Mouse (Mus musculus) forebrain, embryonic 12.5 days (tissue): Measurements from ENCODE around the gene Tex22. TPM values are rescaled to one million over a fixed set of nuclear protein-coding genes. Genes with fewer than 3 reads are reported as not detected.

ENCODE experiments used
- ATAC-seq: fragments of 200-750 bp; cut with Nextera tagmentation; 2 replicates; pipeline ENCODE4 v1.8.0; 2017; ENCODE audit warnings: moderate TSS enrichment; ENCODE audit not compliant: low FRiP score
- H3K27ac ChIP-seq: fragments of 300-500 bp; sonication (generic); 2 replicates; pipeline ENCODE4 v1.5.1; 2016; ENCODE audit warnings: mild to moderate bottlenecking
- H3K27me3 ChIP-seq: fragments of 300-500 bp; sonication (generic); 2 replicates; pipeline ENCODE4 v1.6.1; 2016; ENCODE audit warnings: mild to moderate bottlenecking
- H3K36me3 ChIP-seq: fragments of 300-500 bp; sonication (generic); replicated peaks from 2 replicates; pipeline ENCODE4 v1.6.1; 2016; ENCODE audit warnings: mild to moderate bottlenecking
- H3K4me1 ChIP-seq: fragments of 300-500 bp; sonication (generic); 2 replicates; pipeline ENCODE4 v1.6.1; 2016
- H3K4me2 ChIP-seq: fragments of 300-500 bp; sonication (generic); 2 replicates; pipeline ENCODE4 v1.6.1; 2016; ENCODE audit warnings: mild to moderate bottlenecking, moderate library complexity
- H3K4me3 ChIP-seq: fragments of 300-500 bp; sonication (generic); replicated peaks from 2 replicates; pipeline ENCODE4 v1.5.1; 2016; ENCODE audit warnings: mild to moderate bottlenecking
- H3K9ac ChIP-seq: fragments of 300-500 bp; sonication (generic); 2 replicates; pipeline ENCODE4 v1.6.1; 2016; ENCODE audit warnings: mild to moderate bottlenecking
- H3K9me3 ChIP-seq: fragments of 300-500 bp; sonication (generic); 2 replicates; pipeline ENCODE4 v1.6.1; 2016
- WGBS: fragments of 180-500 bp; shearing (Covaris S2); methylation state at CpG from one replicate; pipeline ENCODE4 v1.1.7; 2016; 5-methylcytosine and 5-hydroxymethylcytosine counted together
- polyA plus RNA-seq: library from polyadenylated mRNA; unstranded; fragments of >200 nt; fragmentation: Nextera tagmentation; extraction: Ambion mirVana; gene quantifications from 2 replicates; pipeline ENCODE4 v1.2.1, GENCODE M21; 2016

Gene Tex22
- polyA plus RNA-seq, 1 experiment from 2014 or later: not detected

DNA sequence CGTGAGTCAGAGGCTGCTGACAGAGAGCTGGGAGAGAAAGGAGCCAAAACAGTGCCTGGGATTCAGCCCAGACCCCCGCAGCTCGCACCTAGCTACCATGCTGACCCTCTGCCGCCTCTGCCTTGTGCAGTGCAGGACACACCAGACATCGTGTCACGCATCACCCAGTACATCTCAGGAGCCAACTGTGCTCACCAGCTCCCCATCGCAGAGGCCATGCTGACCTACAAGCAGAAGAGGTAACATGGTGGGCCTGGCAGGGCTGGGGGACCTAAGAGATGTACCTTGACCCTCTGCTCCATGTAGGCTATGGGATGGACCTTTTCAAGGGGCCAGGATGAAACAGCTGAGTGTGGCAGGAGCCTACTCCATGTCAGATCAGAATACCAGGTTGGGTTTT is 10.6 kb upstream of the Tex22 start:
- no peak overlapping the region for H3K27ac ChIP-seq
- no peak overlapping the region for H3K9ac ChIP-seq
- H3K4me3 ChIP-seq: no peak overlapping the region
- 94% methylated on average over 7 of the region's 7 CpGs for WGBS
- peaks cover 83% of the 10 kb centered on the region for H3K36me3 ChIP-seq
- no peaks in the 10 kb centered on the region for H3K27me3 ChIP-seq
- H3K4me1 ChIP-seq: no peaks in the 10 kb centered on the region
- no peak overlapping the region for H3K4me2 ChIP-seq
- no peaks in the 10 kb centered on the region for H3K9me3 ChIP-seq
- ATAC-seq: no peak

DNA sequence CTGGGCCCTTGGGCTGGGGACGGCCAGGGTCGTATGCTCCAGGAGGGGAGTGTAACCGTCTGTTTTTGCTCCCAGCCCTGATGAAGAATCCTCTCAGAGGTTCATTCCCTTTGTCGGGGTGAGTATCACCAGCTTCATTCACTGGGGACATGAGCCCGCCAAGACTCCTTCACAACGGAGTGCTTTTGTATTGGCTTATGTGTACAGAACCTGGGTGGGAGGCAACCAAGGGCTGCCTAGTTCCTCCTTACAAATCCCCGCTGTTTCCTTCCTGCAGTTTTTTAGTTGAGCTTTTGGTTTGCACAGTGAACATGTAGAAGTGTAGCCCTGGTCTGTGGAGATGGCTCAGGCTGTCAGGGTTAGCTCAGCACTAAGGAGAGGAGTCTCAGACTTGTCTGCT is 6.3 kb upstream of the Tex22 start:
- 85% methylated on average over 7 of the region's 7 CpGs for WGBS
- H3K9ac ChIP-seq: no peak overlapping the region
- no peaks in the 10 kb centered on the region for H3K9me3 ChIP-seq
- no peak for ATAC-seq
- H3K4me3 ChIP-seq: no peak overlapping the region
- peaks cover 77% of the 10 kb centered on the region for H3K36me3 ChIP-seq
- H3K27me3 ChIP-seq: no peaks in the 10 kb centered on the region
- H3K4me1 ChIP-seq: no peaks in the 10 kb centered on the region
- H3K4me2 ChIP-seq: no peak overlapping the region
- H3K27ac ChIP-seq: no peak overlapping the region

DNA sequence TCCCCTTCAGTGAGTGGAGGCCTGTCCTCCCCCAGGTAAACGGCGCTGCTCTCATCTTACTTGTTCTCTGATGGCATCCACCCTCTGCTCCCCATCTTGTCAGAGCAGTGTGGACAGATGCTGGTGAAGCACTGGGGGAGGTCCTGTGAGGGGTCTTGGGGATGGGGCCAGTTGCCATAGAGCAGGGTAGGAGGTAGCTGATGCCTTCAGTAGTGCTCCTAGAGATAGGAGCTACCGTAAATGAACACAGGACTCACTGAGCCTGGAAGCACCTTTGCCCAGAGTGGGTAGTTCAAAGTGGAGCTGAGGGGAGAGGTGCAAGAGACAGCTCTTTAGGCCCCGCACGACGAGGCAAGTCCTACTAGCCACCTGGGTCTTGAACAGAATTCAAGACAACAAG is 4.9 kb upstream of the Tex22 start:
- Histone ChIP-seq H3K27me3 (no peaks in the 10 kb centered on the region), H3K4me2 (no peak overlapping the region), H3K9ac (no peak overlapping the region), H3K36me3 (peaks cover 64% of the 10 kb centered on the region), H3K4me3 (no peak overlapping the region), H3K9me3 (no peaks in the 10 kb centered on the region), H3K27ac (no peak overlapping the region), H3K4me1 (peaks cover 10% of the 10 kb centered on the region)
- ATAC-seq: no peak
- 92% methylated on average over 6 of the region's 6 CpGs for WGBS

DNA sequence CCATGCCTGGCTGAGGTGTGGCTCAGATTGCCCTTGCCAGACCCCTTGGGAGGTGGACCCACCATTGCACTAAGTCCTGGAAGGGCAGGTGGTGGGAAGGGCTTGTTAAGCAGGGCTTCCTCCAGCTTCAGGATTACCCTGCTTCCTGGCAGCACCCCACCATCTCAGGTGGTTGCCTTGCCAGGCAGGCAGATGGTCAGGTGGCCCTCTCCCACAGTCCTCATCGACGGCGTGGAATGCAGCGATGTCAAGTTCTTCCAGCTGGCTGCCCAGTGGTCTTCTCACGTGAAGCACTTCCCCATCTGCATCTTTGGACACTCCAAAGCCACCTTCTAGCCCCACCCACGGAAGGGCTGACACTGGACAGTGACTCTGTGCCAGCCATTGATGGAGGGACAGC is 3.0 kb upstream of the Tex22 start:
- Histone ChIP-seq H3K9me3 (no peaks in the 10 kb centered on the region), H3K4me3 (no peak overlapping the region), H3K27me3 (no peaks in the 10 kb centered on the region), H3K9ac (no peak overlapping the region), H3K27ac (no peak overlapping the region), H3K36me3 (peaks cover 50% of the 10 kb centered on the region), H3K4me1 (peaks cover 21% of the 10 kb centered on the region), H3K4me2 (no peak overlapping the region)
- ATAC-seq: no peak
- 94% methylated on average over 6 of the region's 6 CpGs for WGBS

DNA sequence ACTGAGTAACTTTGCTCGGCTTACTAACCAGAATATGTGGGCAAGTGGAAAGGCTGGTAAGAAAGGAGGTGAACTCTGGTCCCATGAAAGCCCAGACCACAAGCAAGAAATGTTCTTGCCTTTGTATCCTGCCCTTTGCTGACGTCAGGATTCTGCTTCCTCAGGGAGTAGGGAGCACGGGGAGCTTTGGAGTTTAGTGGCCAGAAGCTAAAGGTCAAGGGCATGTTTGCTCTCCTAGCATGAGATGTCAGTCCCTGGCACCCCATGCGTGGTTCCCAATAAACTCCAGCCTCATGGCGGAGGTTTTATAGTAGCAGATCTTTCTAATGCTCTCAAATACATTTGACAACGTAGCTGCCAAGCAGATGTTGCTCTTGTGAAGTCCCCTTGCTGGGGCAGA is 2.5 kb upstream of the Tex22 start:
- peaks cover 50% of the 10 kb centered on the region for H3K36me3 ChIP-seq
- peaks cover 21% of the 10 kb centered on the region for H3K4me1 ChIP-seq
- H3K4me2 ChIP-seq: no peak overlapping the region
- no peak for ATAC-seq
- WGBS: 82% methylated on average over 6 of the region's 6 CpGs
- H3K9me3 ChIP-seq: no peaks in the 10 kb centered on the region
- H3K27me3 ChIP-seq: no peaks in the 10 kb centered on the region
- no peak overlapping the region for H3K4me3 ChIP-seq
- no peak overlapping the region for H3K27ac ChIP-seq
- H3K9ac ChIP-seq: 0 out of 2 replicates have a peak overlapping the region, but pooled peaks have one; percentile 12

DNA sequence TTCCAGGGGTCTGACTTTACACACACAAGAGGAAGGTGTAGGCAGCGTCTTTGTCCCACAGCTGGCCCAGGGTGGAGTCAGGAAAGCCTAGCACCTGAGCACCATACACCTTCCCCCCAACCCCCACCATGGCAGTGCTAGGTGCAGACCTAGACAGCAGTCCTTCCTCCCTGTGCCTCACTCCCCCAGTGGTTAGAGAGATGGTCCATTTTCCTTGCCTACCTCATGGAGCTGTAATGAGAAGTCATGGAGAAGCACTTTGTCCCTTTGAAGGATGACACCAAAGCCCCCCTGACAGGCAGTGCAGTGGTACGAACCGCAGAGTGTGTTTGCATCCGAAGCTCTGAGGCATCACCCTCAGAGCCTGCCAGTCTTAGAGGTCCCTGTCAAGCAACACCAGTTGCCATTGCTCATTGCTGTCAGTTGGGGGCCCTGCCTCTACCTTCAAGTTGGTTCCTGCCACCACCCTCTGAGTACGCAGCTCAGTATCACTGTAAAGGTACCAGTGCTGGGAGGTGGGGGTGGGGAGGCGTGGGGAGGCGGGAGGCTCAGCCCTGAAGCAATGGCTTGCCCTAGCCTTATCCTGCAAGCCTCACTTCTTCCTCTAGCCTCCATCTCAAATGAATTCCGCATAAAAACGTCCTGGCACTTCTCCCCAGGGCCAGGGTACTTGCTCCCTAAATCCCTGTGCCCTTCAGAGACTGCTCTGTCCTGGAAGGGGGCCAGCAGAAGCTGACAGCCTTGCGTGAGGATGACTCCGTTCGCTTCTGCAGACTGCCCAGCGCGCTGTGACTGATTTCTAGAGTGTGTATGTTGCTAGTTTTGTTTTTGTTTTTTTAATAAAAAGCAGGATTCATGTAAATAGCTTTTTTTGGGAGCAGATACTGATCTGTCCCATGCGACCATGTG is 628 bp upstream of the Tex22 start:
- no peaks in the 10 kb centered on the region for H3K9me3 ChIP-seq
- peak overlapping the region; percentile 93 for H3K27ac ChIP-seq
- H3K36me3 ChIP-seq: peaks cover 36% of the 10 kb centered on the region
- peaks cover 21% of the 10 kb centered on the region for H3K4me1 ChIP-seq
- WGBS: 12% methylated on average over 15 of the region's 15 CpGs
- no peaks in the 10 kb centered on the region for H3K27me3 ChIP-seq
- peak; percentile 45 for ATAC-seq
- H3K9ac ChIP-seq: peak overlapping the region; percentile 69
- H3K4me3 ChIP-seq: peak overlapping the region; percentile 49
- H3K4me2 ChIP-seq: peak overlapping the region; percentile 92

DNA sequence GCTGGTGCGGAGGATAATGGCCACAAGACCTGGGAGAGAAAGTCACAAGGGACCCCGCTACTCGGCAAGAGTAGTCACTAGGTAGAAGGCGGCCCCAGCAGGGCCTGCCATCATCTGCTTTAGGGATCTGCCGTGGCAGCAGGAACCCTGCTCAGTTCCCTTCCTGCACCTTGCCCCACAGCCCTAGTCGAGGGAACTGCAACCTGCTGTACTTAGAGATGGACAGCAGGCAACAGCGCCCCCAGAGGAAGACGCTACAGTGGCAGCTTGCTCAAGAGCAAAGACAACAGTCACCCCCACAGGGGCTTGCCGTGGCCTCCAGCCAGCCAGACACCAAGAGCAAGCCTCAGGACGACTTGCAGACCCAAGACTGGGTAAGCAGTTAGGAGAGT is 757 bp downstream of the Tex22 start:
- Histone ChIP-seq H3K9me3 (no peaks in the 10 kb centered on the region), H3K9ac (peak overlapping the region; percentile 69), H3K36me3 (peaks cover 22% of the 10 kb centered on the region), H3K27ac (peak overlapping the region; percentile 93), H3K4me2 (peak overlapping the region; percentile 92), H3K27me3 (no peaks in the 10 kb centered on the region), H3K4me3 (peak overlapping the region; percentile 49), H3K4me1 (peaks cover 21% of the 10 kb centered on the region)
- 5% methylated on average over 10 of the region's 10 CpGs for WGBS
- ATAC-seq: peak; percentile 77

DNA sequence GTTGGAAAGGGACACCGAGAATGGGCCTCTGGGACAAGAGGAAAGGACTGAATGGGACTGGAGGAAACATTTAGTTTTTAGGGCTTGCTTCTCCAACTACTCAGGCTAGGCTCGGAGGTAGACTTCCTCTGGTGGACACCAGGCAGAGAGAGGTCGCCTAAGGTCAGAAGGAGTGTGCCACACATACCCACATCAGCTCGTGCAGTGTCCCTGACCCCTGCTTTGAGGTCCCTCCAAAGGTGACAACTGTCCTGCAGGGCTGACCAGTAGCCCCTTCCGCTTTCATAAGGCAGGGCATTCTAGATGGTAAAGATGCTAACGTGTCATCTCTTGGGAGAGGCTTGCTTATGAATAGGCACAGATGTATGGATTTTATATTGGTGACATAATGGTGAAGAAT is 1.2 kb downstream of the Tex22 start:
- Histone ChIP-seq H3K27me3 (no peaks in the 10 kb centered on the region), H3K4me2 (peak overlapping the region; percentile 92), H3K4me3 (0 out of 2 replicates have a peak overlapping the region, but pooled peaks have one; percentile 49), H3K27ac (no peak overlapping the region), H3K4me1 (peaks cover 21% of the 10 kb centered on the region), H3K9me3 (no peaks in the 10 kb centered on the region), H3K9ac (no peak overlapping the region), H3K36me3 (peaks cover 17% of the 10 kb centered on the region)
- no peak for ATAC-seq
- WGBS: 69% methylated on average over 6 of the region's 6 CpGs

DNA sequence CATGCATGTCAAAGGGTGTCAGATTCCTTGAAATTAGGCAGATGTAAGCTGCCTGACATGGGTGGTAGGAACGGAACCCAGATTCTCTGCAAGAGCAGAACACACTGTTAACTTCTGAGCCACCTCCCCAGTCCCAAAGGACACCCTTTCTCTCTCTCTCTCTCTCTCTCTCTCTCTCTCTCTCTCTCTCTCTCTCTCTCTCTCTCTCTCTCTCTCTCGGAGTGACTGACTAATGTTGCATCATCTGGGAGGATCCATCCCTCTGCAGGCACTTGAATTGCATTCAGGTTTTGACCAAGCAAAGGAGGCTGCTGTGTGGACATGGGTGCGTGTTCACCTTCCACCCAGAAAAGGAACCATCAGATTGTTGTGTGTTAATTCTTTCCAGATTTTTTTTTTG is 13.0 kb downstream of the Tex22 start:
- Histone ChIP-seq H3K4me3 (no peak overlapping the region), H3K36me3 (no peaks in the 10 kb centered on the region), H3K9ac (no peak overlapping the region), H3K4me2 (no peak overlapping the region), H3K4me1 (no peaks in the 10 kb centered on the region), H3K27me3 (no peaks in the 10 kb centered on the region), H3K9me3 (no peaks in the 10 kb centered on the region), H3K27ac (no peak overlapping the region)
- 66% methylated on average over 3 of the region's 3 CpGs for WGBS
- ATAC-seq: no peak

DNA sequence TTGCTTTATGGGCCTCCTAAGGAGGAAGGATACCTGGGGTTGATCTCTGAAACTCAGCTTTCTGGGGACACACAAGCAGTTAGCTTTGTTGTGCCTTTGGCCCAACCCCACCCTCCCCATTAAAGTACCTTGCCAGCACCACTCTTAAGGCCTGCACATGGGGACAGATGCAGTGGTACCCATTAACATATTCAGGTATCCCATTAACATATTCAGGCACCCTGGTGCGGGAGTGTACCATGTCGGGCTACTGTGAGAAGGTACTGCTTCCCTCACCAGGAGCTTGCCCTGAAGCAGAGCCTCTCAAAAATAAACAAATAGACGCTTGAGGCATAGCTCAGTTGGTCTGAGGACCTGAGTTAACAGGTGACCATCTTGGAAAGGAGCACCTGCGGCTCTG is 13.7 kb downstream of the Tex22 start:
- H3K36me3 ChIP-seq: no peaks in the 10 kb centered on the region
- H3K9ac ChIP-seq: no peak overlapping the region
- H3K4me3 ChIP-seq: no peak overlapping the region
- no peak for ATAC-seq
- no peaks in the 10 kb centered on the region for H3K9me3 ChIP-seq
- no peaks in the 10 kb centered on the region for H3K4me1 ChIP-seq
- 47% methylated on average over 4 of the region's 4 CpGs for WGBS
- no peak overlapping the region for H3K27ac ChIP-seq
- H3K4me2 ChIP-seq: no peak overlapping the region
- no peaks in the 10 kb centered on the region for H3K27me3 ChIP-seq

DNA sequence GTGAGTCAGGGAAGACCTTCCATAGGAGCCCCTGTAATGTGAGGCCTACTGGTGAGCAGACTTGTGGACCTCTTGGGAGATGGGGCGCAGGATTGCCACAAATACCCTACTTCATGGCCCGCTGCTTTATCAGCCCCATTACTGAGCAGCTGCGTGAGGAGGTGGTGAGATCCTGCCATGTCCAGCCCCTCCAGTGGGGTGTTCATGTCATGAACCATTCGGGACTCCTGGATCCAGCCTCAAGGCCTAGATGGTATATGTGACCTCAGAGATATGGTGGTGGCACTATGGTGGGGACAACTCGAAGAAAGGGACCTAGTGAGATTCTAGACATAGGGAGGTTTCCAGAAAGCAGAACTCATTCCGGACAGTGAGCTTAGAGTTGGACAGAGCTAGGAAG is 14.8 kb downstream of the Tex22 start:
- Histone ChIP-seq H3K4me3 (no peak overlapping the region), H3K9ac (no peak overlapping the region), H3K27ac (no peak overlapping the region), H3K36me3 (no peaks in the 10 kb centered on the region), H3K4me1 (no peaks in the 10 kb centered on the region), H3K27me3 (no peaks in the 10 kb centered on the region), H3K9me3 (no peaks in the 10 kb centered on the region), H3K4me2 (no peak overlapping the region)
- no peak for ATAC-seq
- 86% methylated on average over 6 of the region's 6 CpGs for WGBS

DNA sequence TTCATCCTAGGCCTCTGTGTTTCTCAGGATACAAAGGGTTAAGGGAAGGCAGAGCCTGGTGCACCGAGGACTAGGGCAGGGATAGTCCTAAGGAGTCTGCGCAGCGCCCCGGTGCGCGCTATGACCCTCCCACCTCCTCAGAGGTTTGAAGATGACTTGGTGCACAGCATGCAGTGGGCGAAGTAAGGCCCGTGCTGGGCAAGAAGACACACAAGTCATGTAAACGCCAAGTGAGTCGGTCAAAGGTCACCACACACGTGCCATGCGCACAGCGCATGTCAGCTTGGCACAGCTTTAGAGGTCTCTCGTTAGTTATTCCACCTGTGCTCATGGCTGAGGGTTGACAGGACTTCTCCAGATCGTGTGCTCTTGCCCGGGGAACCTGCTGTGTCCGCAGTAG is 15.8 kb downstream of the Tex22 start:
- Histone ChIP-seq H3K27ac (no peak overlapping the region), H3K4me2 (no peak overlapping the region), H3K9ac (no peak overlapping the region), H3K4me1 (no peaks in the 10 kb centered on the region), H3K36me3 (no peaks in the 10 kb centered on the region), H3K4me3 (no peak overlapping the region), H3K27me3 (no peaks in the 10 kb centered on the region), H3K9me3 (no peaks in the 10 kb centered on the region)
- WGBS: 84% methylated on average over 17 of the region's 17 CpGs
- ATAC-seq: no peak

DNA sequence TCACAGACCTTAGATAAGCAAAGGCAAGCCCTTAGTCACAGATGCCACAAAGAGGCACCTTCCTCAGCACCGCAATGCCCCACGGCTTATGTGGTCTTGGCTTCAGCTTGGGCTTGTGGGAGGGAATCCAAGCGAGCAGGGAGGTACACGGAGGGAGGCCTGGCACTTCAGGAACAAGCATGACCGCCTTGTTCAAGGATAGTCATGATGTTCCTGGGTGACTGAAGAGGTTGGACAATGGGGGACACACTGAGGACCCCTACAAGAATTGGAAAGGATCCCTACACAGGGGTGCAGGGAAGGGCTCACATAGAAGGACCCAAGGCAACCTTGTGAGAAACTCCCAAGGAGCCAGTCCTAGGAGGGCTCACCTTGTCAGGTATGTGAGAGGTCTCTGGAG is 22.7 kb downstream of the Tex22 start:
- ATAC-seq: no peak; the same call in 1 of the 2 replicates
- Histone ChIP-seq H3K27ac (no peak overlapping the region), H3K9me3 (no peaks in the 10 kb centered on the region), H3K4me2 (peak overlapping the region; percentile 89), H3K4me1 (peaks cover 35% of the 10 kb centered on the region), H3K36me3 (no peaks in the 10 kb centered on the region; the same call in 1 of the 2 replicates), H3K4me3 (peak overlapping the region; percentile 99), H3K27me3 (no peaks in the 10 kb centered on the region), H3K9ac (peak overlapping the region; percentile 100; the same call in 1 of the 2 replicates)
- 85% methylated on average over 5 of the region's 5 CpGs for WGBS
